Mouse (Mus musculus): ENCODE data around the gene Tm9sf1. TPM values are rescaled to one million over a fixed set of nuclear protein-coding genes. Genes with fewer than 3 reads are reported as not detected.

Gene Tm9sf1
- polyA plus RNA-seq, 1 experiment from 2014 or later, result 91.1 TPM

- H3K9ac ChIP-seq (replicated peaks; ENCODE audit: low read depth), result no peak overlapping the region
- no peaks in the 10 kb centered on the region for H3K9me3 ChIP-seq (ENCODE audit: low read length)
- TF ChIP-seq CTCF (IDR thresholded peaks at IDR 0.05), result no peak
- no peak for TF ChIP-seq EP300 (IDR thresholded peaks at IDR 0.05)
- no peak for DNase-seq (ENCODE audit: low spot score)
- H3K4me1 ChIP-seq (ENCODE audit: insufficient read depth, low read depth, low read length), result peaks cover 5% of the 10 kb centered on the region
- ATAC-seq, result no peak
- peaks cover 35% of the 10 kb centered on the region for H3K36me3 ChIP-seq (ENCODE audit: insufficient read depth, low read length)
- no peak overlapping the region for H3K4me3 ChIP-seq (ENCODE audit: low read depth, low read length)
- WGBS, result 100% methylated on average over 6 of the region's 6 CpGs
- no peak overlapping the region for H3K4me2 ChIP-seq (replicated peaks; ENCODE audit: low read depth, low read length)
- no peaks in the 10 kb centered on the region for H3K27me3 ChIP-seq (replicated peaks; ENCODE audit: insufficient read depth, low read length)
- H3K27ac ChIP-seq (ENCODE audit: low read length), result no peak overlapping the region
These were observed 35.3 kb downstream of the Tm9sf1 start for GRCm38 (mm10) chr14:55608339-55608738.

GRCm38 (mm10) chr14:55605743-55606459, 37.7 kb downstream of the Tm9sf1 start:
- no peak overlapping the region for H3K4me2 ChIP-seq (replicated peaks; ENCODE audit: low read depth, low read length)
- peaks cover 41% of the 10 kb centered on the region for H3K36me3 ChIP-seq (ENCODE audit: insufficient read depth, low read length)
- H3K27ac ChIP-seq (ENCODE audit: low read length), result no peak overlapping the region
- no peaks in the 10 kb centered on the region for H3K27me3 ChIP-seq (replicated peaks; ENCODE audit: insufficient read depth, low read length)
- TF ChIP-seq EP300 (IDR thresholded peaks at IDR 0.05), result no peak
- TF ChIP-seq CTCF (IDR thresholded peaks at IDR 0.05), result no peak
- no peak overlapping the region for H3K4me3 ChIP-seq (ENCODE audit: low read depth, low read length)
- ATAC-seq (no peak), DNase-seq (ENCODE audit: low spot score) (no peak)
- WGBS, result 92% methylated on average over 16 of the region's 16 CpGs
- H3K4me1 ChIP-seq (ENCODE audit: insufficient read depth, low read depth, low read length), result peaks cover 5% of the 10 kb centered on the region
- H3K9me3 ChIP-seq (ENCODE audit: low read length), result no peaks in the 10 kb centered on the region
- no peak overlapping the region; the same call in 1 of the 2 replicates for H3K9ac ChIP-seq (replicated peaks; ENCODE audit: low read depth)

- peak overlapping the region; percentile 93 for H3K27ac ChIP-seq (ENCODE audit: low read length)
- DNase-seq (ENCODE audit: low spot score), result no peak
- ATAC-seq, result no peak
- no peak for TF ChIP-seq CTCF (IDR thresholded peaks at IDR 0.05)
- TF ChIP-seq EP300 (IDR thresholded peaks at IDR 0.05), result no peak
- H3K9ac ChIP-seq (replicated peaks; ENCODE audit: low read depth), result peak overlapping the region; percentile 74
- no peaks in the 10 kb centered on the region for H3K27me3 ChIP-seq (replicated peaks; ENCODE audit: insufficient read depth, low read length)
- peak overlapping the region; percentile 67 for H3K4me2 ChIP-seq (replicated peaks; ENCODE audit: low read depth, low read length)
- H3K4me1 ChIP-seq (ENCODE audit: insufficient read depth, low read depth, low read length), result peaks cover 5% of the 10 kb centered on the region
- peaks cover 48% of the 10 kb centered on the region for H3K36me3 ChIP-seq (ENCODE audit: insufficient read depth, low read length)
- peak overlapping the region; percentile 58 for H3K4me3 ChIP-seq (ENCODE audit: low read depth, low read length)
- 89% methylated on average over 11 of the region's 11 CpGs for WGBS
- no peaks in the 10 kb centered on the region for H3K9me3 ChIP-seq (ENCODE audit: low read length)
These were observed 38.8 kb downstream of the Tm9sf1 start for GRCm38 (mm10) chr14:55604823-55605222.

GRCm38 (mm10) chr14:55603633-55604576, 39.7 kb downstream of the Tm9sf1 start:
- Histone ChIP-seq H3K9ac (replicated peaks; ENCODE audit: low read depth) (peak overlapping the region; percentile 74), H3K4me2 (replicated peaks; ENCODE audit: low read depth, low read length) (peak overlapping the region; percentile 67), H3K9me3 (ENCODE audit: low read length) (no peaks in the 10 kb centered on the region), H3K4me1 (ENCODE audit: insufficient read depth, low read depth, low read length) (peaks cover 5% of the 10 kb centered on the region), H3K36me3 (ENCODE audit: insufficient read depth, low read length) (peaks cover 48% of the 10 kb centered on the region), H3K27ac (ENCODE audit: low read length) (peak overlapping the region; percentile 93), H3K27me3 (replicated peaks; ENCODE audit: insufficient read depth, low read length) (no peaks in the 10 kb centered on the region), H3K4me3 (ENCODE audit: low read depth, low read length) (peak overlapping the region; percentile 58)
- WGBS, result 7% methylated on average over 18 of the region's 19 CpGs
- ATAC-seq (peak; percentile 96), DNase-seq (ENCODE audit: low spot score) (peak; percentile 98)
- TF ChIP-seq EP300 (IDR thresholded peaks at IDR 0.05), result peak; percentile 66; the same call in 1 of the 2 replicates
- peak; percentile 98 for TF ChIP-seq CTCF (IDR thresholded peaks at IDR 0.05)

- no peaks in the 10 kb centered on the region for H3K9me3 ChIP-seq (ENCODE audit: low read length)
- H3K4me2 ChIP-seq (replicated peaks; ENCODE audit: low read depth, low read length), result peak within 1 kb of the TSS; percentile 67
- TF ChIP-seq CTCF (IDR thresholded peaks at IDR 0.05), result no peak
- no peak for TF ChIP-seq EP300 (IDR thresholded peaks at IDR 0.05)
- ATAC-seq (no peak), DNase-seq (ENCODE audit: low spot score) (no peak)
- H3K27ac ChIP-seq (ENCODE audit: low read length), result peak within 1 kb of the TSS; percentile 93
- WGBS, result 87% methylated on average over 7 of the region's 7 CpGs
- H3K4me1 ChIP-seq (ENCODE audit: insufficient read depth, low read depth, low read length), result peaks cover 5% of the 10 kb centered on the region
- H3K9ac ChIP-seq (replicated peaks; ENCODE audit: low read depth), result peak within 1 kb of the TSS; percentile 74
- no peaks in the 10 kb centered on the region for H3K27me3 ChIP-seq (replicated peaks; ENCODE audit: insufficient read depth, low read length)
- H3K4me3 ChIP-seq (ENCODE audit: low read depth, low read length), result peak within 1 kb of the TSS; percentile 58
- peaks cover 46% of the 10 kb centered on the region for H3K36me3 ChIP-seq (ENCODE audit: insufficient read depth, low read length)
These were observed 40.4 kb downstream of the Tm9sf1 start, which contains the start of gene Irf9 for GRCm38 (mm10) chr14:55603271-55603632. Gene Irf9 (plus strand): TSS chr14:55603571.

Data from lung, postnatal 0 days (tissue).